Comparison of ENCODE assay signal across 23 mouse cellular contexts in the genomic region with DNA sequence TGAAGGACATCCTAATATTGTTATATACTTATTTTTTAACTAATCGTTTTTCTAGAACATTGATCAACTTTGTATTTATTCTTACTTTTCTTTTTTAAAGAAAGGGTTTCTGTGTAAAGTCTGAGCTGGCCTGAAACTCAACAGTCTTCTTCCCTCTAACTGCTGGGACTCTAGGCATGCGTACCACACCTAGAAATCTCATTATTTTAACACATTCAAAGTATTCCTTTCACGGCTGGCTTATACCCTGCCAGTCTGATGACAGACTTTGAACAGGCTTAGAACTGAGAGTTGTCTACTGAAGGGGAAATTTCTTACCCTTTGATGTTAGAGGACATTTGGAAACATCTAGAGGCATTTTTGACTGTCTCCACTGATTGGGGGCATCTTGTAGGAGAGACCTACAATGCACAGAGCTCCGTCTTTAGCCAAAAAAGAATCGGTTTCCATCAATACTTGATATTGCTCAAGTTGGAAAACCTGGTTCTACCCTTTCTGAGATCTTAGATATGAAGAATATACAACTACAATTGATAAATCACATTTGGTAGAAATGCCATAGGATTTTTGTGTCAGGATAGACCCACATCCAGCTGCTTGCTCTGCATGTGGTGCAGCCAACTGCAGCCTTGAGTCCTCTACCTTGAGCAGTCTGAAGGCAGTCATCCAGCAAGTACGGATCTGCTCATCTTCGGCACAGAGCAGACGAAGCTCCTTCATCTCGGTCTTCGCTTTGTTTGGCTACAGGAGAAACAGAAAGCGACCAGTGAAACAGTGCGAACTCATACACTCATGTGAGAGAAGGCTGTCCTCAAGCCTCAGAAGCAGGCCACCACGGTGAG. TPM values are rescaled to one million over a fixed set of nuclear protein-coding genes. Genes with fewer than 3 reads are reported as not detected.
A peak's percentile ranks its signal among the peaks of the same experiment; 100 is the strongest.
DNase-seq lines count a peak whose midpoint lies in the region; ATAC-seq lines count a peak whose summit lies in the region.
"Had no signal": no experiment of that assay in that cellular context is flagged by ENCODE, and none has a peak within 500 bp of the region (broad histone marks: within the 10 kb centered on the region; RNA-seq: fewer than 3 reads in every experiment).

No protein-coding gene starts in this region.

- H3K9ac ChIP-seq in heart, embryonic 16.5 days (ENCODE audit: low read length), result no peak overlapping the region
- H3K9ac ChIP-seq in heart, embryonic 11.5 days (ENCODE audit: low read depth, low read length), result no peak overlapping the region
- no peak overlapping the region for H3K9ac ChIP-seq in midbrain, embryonic 11.5 days (ENCODE audit: low read length)
- H3K9ac ChIP-seq: forebrain, embryonic 12.5 days; intestine, embryonic 15.5 days; liver, embryonic 13.5 days; stomach, embryonic 15.5 days had no signal

- no peak for ATAC-seq in heart, embryonic 16.5 days (replicated peaks; ENCODE audit: extremely low read depth, insufficient read depth, low FRiP score)
- ATAC-seq in heart, embryonic 11.5 days (replicated peaks; ENCODE audit: insufficient number of reproducible peaks, low FRiP score, low TSS enrichment), result no peak
- ATAC-seq in midbrain, embryonic 11.5 days (ENCODE audit: low FRiP score), result no peak
- ATAC-seq: hindbrain, embryonic 16.5 days had no signal

- WGBS in heart, embryonic 16.5 days, result 81% methylated on average over 13 of the region's 13 CpGs
- WGBS in heart, embryonic 11.5 days (ENCODE audit: insufficient replicate concordance), result 85% methylated on average over 13 of the region's 13 CpGs
- 80% methylated on average over 13 of the region's 13 CpGs for WGBS in midbrain, embryonic 10.5 days
- 80% methylated on average over 13 of the region's 13 CpGs for WGBS in midbrain, embryonic 11.5 days

- no peaks in the 10 kb centered on the region for H3K27me3 ChIP-seq in heart, embryonic 16.5 days (ENCODE audit: control insufficient read depth, insufficient read depth, low read length)
- H3K27me3 ChIP-seq in heart, embryonic 11.5 days (ENCODE audit: control insufficient read depth, insufficient read depth, low read length), result no peaks in the 10 kb centered on the region
- no peaks in the 10 kb centered on the region for H3K27me3 ChIP-seq in midbrain, embryonic 10.5 days (ENCODE audit: low read depth, poor library complexity, severe bottlenecking)
- no peaks in the 10 kb centered on the region for H3K27me3 ChIP-seq in midbrain, embryonic 11.5 days (ENCODE audit: control insufficient read depth, insufficient read depth, low read length)
- H3K27me3 ChIP-seq: intestine, embryonic 15.5 days; liver, embryonic 13.5 days; stomach, embryonic 15.5 days had no signal

- no peak overlapping the region for H3K4me3 ChIP-seq in heart, embryonic 16.5 days (ENCODE audit: low read length)
- H3K4me3 ChIP-seq in heart, embryonic 11.5 days (ENCODE audit: low read depth, low read length), result no peak overlapping the region
- H3K4me3 ChIP-seq in midbrain, embryonic 10.5 days, result no peak overlapping the region
- H3K4me3 ChIP-seq in midbrain, embryonic 11.5 days (ENCODE audit: low read depth, low read length), result no peak overlapping the region
- H3K4me3 ChIP-seq: erythroblast, embryonic 14.5 days; forebrain, embryonic 12.5 days; intestine, embryonic 15.5 days; liver, embryonic 13.5 days; stomach, embryonic 15.5 days had no signal

- intact Hi-C loops in heart, postnatal 25 days (cut with DNase I), result no loop called here

- peak overlapping the region; percentile 81 for H3K27ac ChIP-seq in heart, embryonic 16.5 days (ENCODE audit: low read length)
- no peak overlapping the region for H3K27ac ChIP-seq in heart, embryonic 11.5 days (ENCODE audit: low read depth, low read length)
- H3K27ac ChIP-seq in midbrain, embryonic 10.5 days (replicated peaks), result peak overlapping the region; percentile 61
- no peak overlapping the region for H3K27ac ChIP-seq in midbrain, embryonic 11.5 days (ENCODE audit: low read depth, low read length)
- H3K27ac ChIP-seq: liver, embryonic 13.5 days; macrophage had no signal

- H3K4me1 ChIP-seq in heart, embryonic 16.5 days (ENCODE audit: control insufficient read depth, insufficient read depth, low read length), result peaks cover 31% of the 10 kb centered on the region
- peaks cover 23% of the 10 kb centered on the region for H3K4me1 ChIP-seq in heart, embryonic 11.5 days (ENCODE audit: control insufficient read depth, insufficient read depth, low read length)
- peaks cover 38% of the 10 kb centered on the region for H3K4me1 ChIP-seq in midbrain, embryonic 10.5 days
- peaks cover 13% of the 10 kb centered on the region for H3K4me1 ChIP-seq in midbrain, embryonic 11.5 days (ENCODE audit: control insufficient read depth, insufficient read depth, low read length)

- no peaks in the 10 kb centered on the region for H3K9me3 ChIP-seq in heart, embryonic 16.5 days (replicated peaks; ENCODE audit: control insufficient read depth, low read length)
- no peaks in the 10 kb centered on the region for H3K9me3 ChIP-seq in heart, embryonic 11.5 days (replicated peaks; ENCODE audit: control insufficient read depth, low read length)
- H3K9me3 ChIP-seq in midbrain, embryonic 10.5 days (replicated peaks), result no peaks in the 10 kb centered on the region
- no peaks in the 10 kb centered on the region for H3K9me3 ChIP-seq in midbrain, embryonic 11.5 days (ENCODE audit: control insufficient read depth, low read length)
- H3K9me3 ChIP-seq: forebrain, embryonic 12.5 days; intestine, embryonic 15.5 days; liver, embryonic 13.5 days; stomach, embryonic 15.5 days had no signal

- H3K36me3 ChIP-seq in heart, embryonic 16.5 days (ENCODE audit: control insufficient read depth, insufficient read depth), result peaks cover 61% of the 10 kb centered on the region
- H3K36me3 ChIP-seq in heart, embryonic 11.5 days (ENCODE audit: control insufficient read depth, insufficient read depth, low read length), result peaks cover 25% of the 10 kb centered on the region
- peaks cover 97% of the 10 kb centered on the region for H3K36me3 ChIP-seq in midbrain, embryonic 10.5 days
- no peaks in the 10 kb centered on the region; the same call in 1 of the 2 replicates for H3K36me3 ChIP-seq in midbrain, embryonic 11.5 days (ENCODE audit: control insufficient read depth, insufficient read depth, low read length)

- DNase-seq in heart, adult 11 months, result peak; percentile 10
- DNase-seq in heart, postnatal 25 days (ENCODE audit: low spot score), result no peak
- DNase-seq in midbrain, embryonic 10.5 days (ENCODE audit: low spot score), result no peak
- no peak for DNase-seq in midbrain, embryonic 11.5 days (ENCODE audit: low spot score, missing footprints)
- no peak for DNase-seq in right cerebral cortex, postnatal 14 days
- no peak for DNase-seq in adrenal gland, postnatal 10 days
- DNase-seq: adrenal gland, postnatal 36 days; cerebellum, adult 9-11 months; gastrocnemius, postnatal 25 days; heart, postnatal 10 days; liver, embryonic 13.5 days; lung, adult 2 months; right cerebral cortex, postnatal 4 days; thymus, adult 18-20 months had no signal

- no peak overlapping the region for H3K4me2 ChIP-seq in heart, embryonic 16.5 days (ENCODE audit: low read depth, low read length)
- H3K4me2 ChIP-seq in heart, embryonic 11.5 days, result no peak overlapping the region
- H3K4me2 ChIP-seq in midbrain, embryonic 11.5 days, result no peak overlapping the region
- H3K4me2 ChIP-seq: forebrain, embryonic 12.5 days; intestine, embryonic 15.5 days; liver, embryonic 13.5 days; stomach, embryonic 15.5 days had no signal

RNA-seq across cellular contexts. Expression of a gene that starts 45.5 kb away (rescaled TPM):
- total RNA-seq in heart, postnatal 25 days (2021), result 1 to 10 TPM; 2.5 TPM
- polyA plus RNA-seq in heart, embryonic 16.5 days (2015; fragmentation: Nextera tagmentation; extraction: Ambion mirVana), result 112 TPM in 2 replicates
- polyA plus RNA-seq in heart, embryonic 11.5 days (2014; fragmentation: Nextera tagmentation; extraction: Ambion mirVana), result 39.7 and 44.5 TPM in 2 replicates
- polyA plus RNA-seq in midbrain, embryonic 10.5 days (2016; fragmentation: Nextera tagmentation; extraction: Ambion mirVana), result 13.6 and 15.8 TPM in 2 replicates
- 18.0 and 21.9 TPM in 2 replicates for polyA plus RNA-seq in midbrain, embryonic 11.5 days (2014; fragmentation: Nextera tagmentation; extraction: Ambion mirVana)
- 10 to 100 TPM; 72.6 to 85.6 TPM for total RNA-seq in adrenal gland, postnatal 10 days (2021)
- total RNA-seq: common myeloid progenitor, adult 5-6 weeks had no signal
- polyA plus RNA-seq: macrophage had no signal

Comparison
In these comparisons a context has a peak if more than half of its experiments do, and no peak if none do; other contexts are left out.
1. H3K27ac ChIP-seq: peak in heart, embryonic 16.5 days (single experiment) and midbrain, embryonic 10.5 days (single experiment); none in heart, embryonic 11.5 days (single experiment) and midbrain, embryonic 11.5 days (single experiment).